Mouse (Mus musculus) colon, adult 2 months (tissue): Measurements from ENCODE around the gene Sirpa. TPM values are rescaled to one million over a fixed set of nuclear protein-coding genes. Genes with fewer than 3 reads are reported as not detected.

Experiments used
- polyA plus RNA-seq: library from polyadenylated mRNA; depleted of rRNA; stranded (reverse); fragments of >200 nt; gene quantifications from 2 replicates; pipeline ENCODE4 v1.2.3, GENCODE M21; 2012; rRNA removed

The Sirpa gene
- polyA plus RNA-seq = 19.0 and 22.7 TPM in 2 replicates

DNA sequence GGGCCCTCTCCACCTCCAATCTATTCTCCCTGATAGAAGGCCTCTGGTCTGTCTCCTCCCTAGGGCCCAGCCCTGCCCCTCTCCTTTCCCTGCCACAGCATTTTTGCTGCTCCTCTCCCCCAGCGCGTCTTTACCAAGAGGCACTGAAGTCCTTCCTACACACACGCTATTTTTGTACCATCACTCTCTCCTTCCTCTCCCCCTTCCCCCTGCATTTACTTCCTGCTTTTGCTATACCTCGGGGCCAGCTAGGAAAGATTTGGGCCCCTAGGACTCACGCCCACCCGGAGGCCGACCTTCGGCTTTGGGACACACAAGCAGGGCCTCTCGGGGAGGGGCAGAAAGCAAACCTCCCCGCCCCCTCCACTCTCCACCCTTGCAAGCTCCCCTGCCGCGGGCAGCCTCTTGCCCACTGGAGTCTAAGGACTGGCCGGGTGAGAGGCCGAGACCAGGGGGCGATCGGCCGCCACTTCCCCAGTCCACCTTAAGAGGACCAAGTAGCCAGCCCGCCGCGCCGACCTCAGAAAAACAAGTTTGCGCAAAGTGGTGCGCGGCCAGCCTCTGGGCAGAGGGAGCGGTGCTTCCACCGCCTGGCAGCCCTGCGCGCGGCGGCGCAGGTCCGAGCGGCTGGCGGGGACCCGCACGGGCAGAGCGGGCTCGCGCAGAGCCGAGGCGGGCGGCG, at the start of gene Sirpa:
TSS of gene Sirpa (plus strand) at position 377 of the 682 bp plus-strand sequence.

Other genes with a start within 250 kb of the Sirpa start
- gene Il1b, start 221.7 kb upstream of the Sirpa start, polyA plus RNA-seq = 0.31 TPM in 2 replicates
- not detected in 2 replicates for gene F830045P16Rik, start 56.2 kb upstream of the Sirpa start, polyA plus RNA-seq
- 0.62 TPM in 2 replicates for gene Pdyn, start 107.0 kb downstream of the Sirpa start, polyA plus RNA-seq
- gene Stk35, start 207.7 kb downstream of the Sirpa start, polyA plus RNA-seq = 20.3 and 24.5 TPM in 2 replicates